Mouse (Mus musculus) stomach, embryonic 14.5 days (tissue): ENCODE results near the gene Olfr376. TPM values are rescaled to one million over a fixed set of nuclear protein-coding genes. Genes with fewer than 3 reads are reported as not detected.

ENCODE experiments used
- ATAC-seq: fragments of 200-750 bp; cut with Nextera tagmentation; 2 replicates; pipeline ENCODE4 v1.8.0; 2017; ENCODE audit warnings: low read depth, moderate TSS enrichment; ENCODE audit not compliant: insufficient number of reproducible peaks, insufficient read depth, low FRiP score
- H3K27ac ChIP-seq: fragments of 300-500 bp; sonication (generic); 2 replicates; pipeline ENCODE4 v1.5.1; 2014; ENCODE audit warnings: mild to moderate bottlenecking, low read length, moderate library complexity, mixed read lengths
- H3K27me3 ChIP-seq: fragments of 300-500 bp; sonication (generic); 2 replicates; pipeline ENCODE4 v1.6.1; 2014; ENCODE audit warnings: low read length, control low read depth, mixed read lengths; ENCODE audit not compliant: control insufficient read depth, insufficient read depth
- H3K36me3 ChIP-seq: fragments of 300-500 bp; sonication (generic); 2 replicates; pipeline ENCODE4 v1.6.1; 2014; ENCODE audit warnings: mild to moderate bottlenecking, control low read depth, low read length, moderate library complexity, mixed read lengths; ENCODE audit not compliant: control insufficient read depth, insufficient read depth
- H3K4me1 ChIP-seq: fragments of 300-500 bp; sonication (generic); 2 replicates; pipeline ENCODE4 v1.6.1; 2014; ENCODE audit warnings: low read length, control low read depth, mixed read lengths; ENCODE audit not compliant: control insufficient read depth, insufficient read depth
- H3K4me2 ChIP-seq: fragments of 300-500 bp; sonication (generic); replicated peaks from 2 replicates; pipeline ENCODE4 v1.6.1; 2014; ENCODE audit warnings: low read depth, low read length, control low read depth
- H3K4me3 ChIP-seq: fragments of 300-500 bp; sonication (generic); 2 replicates; pipeline ENCODE4 v1.5.1; 2014; ENCODE audit warnings: low read depth, low read length, control low read depth
- H3K9ac ChIP-seq: fragments of 300-500 bp; sonication (generic); replicated peaks from 2 replicates; pipeline ENCODE4 v1.6.1; 2014; ENCODE audit warnings: low read depth, mild to moderate bottlenecking, control low read depth, low read length, moderate library complexity, mixed read lengths
- H3K9me3 ChIP-seq: fragments of 300-500 bp; sonication (generic); 2 replicates; pipeline ENCODE4 v1.6.1; 2016; ENCODE audit warnings: low read depth, low read length, control low read depth; ENCODE audit not compliant: control insufficient read depth
- WGBS: fragments of 180-500 bp; shearing (Covaris S2); extraction: QIAGEN DNeasy Blood & Tissue Kit; methylation state at CpG from one replicate; pipeline ENCODE4 v1.1.7; 2014; 5-methylcytosine and 5-hydroxymethylcytosine counted together
- polyA plus RNA-seq: library from polyadenylated mRNA; unstranded; fragments of >200 nt; fragmentation: Nextera tagmentation; extraction: Ambion mirVana; gene quantifications from 2 replicates; pipeline ENCODE4 v1.2.1, GENCODE M21; 2014

Gene Olfr376
- polyA plus RNA-seq, result not detected in 2 replicates

GRCm38 (mm10) chr11:73370946-73371345 is at the start of gene Olfr376:
Gene Olfr376, plus strand, starts transcription at chr11:73371246.
- ATAC-seq, result no peak

DNA sequence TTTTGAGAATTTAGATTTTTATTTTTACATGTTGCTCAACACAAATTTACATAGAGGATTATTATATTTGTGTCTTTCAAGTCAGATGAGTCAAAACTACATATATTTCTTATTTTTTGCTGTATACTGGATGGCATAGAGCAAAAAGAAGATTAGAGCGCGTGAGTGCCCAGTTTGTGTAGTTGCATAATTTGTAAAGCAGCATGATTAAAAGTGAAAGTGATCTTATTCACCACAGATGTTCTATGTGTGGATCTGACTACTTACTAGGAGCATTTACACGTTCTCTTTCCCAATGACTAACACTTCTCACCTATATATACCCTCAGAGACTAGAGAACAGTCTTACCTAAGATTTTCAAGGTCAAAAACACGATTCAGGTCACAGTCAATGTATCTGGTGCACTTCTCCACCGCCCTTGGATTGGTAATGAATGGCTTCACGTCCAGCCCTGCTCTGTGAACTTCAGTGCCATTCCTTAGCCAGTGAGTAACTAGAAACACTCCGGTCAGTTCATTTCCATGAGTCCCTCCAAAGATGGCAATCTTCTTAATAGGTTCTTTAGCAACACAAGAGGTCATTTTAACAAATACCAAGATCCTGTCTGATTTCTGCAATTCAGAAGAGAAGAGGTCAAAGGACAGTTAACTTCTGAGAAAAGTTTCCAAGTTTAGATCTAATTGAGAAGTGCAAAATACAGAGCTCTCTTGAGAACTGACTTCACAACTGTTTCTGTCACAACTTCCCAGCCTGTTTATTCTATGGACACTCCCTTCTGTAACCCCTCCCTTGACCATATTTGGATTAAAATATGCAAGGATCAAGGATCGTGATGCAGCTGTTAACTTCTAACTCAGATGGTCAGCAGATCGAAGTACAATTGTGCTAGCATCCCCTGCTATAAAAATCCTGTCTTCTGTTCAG is 46.9 kb upstream of the Olfr376 start:
- Histone ChIP-seq H3K4me3 (no peak overlapping the region), H3K27me3 (no peaks in the 10 kb centered on the region), H3K36me3 (no peaks in the 10 kb centered on the region), H3K4me1 (0 out of 2 replicates have a peak, but pooled peaks cover 2% of the 10 kb centered on the region), H3K27ac (no peak overlapping the region), H3K4me2 (0 out of 2 replicates have a peak overlapping the region, but pooled peaks have one; percentile 8), H3K9ac (no peak overlapping the region), H3K9me3 (no peaks in the 10 kb centered on the region)
- no peak for ATAC-seq
- 61% methylated on average over 9 of the region's 9 CpGs for WGBS

More at GRCm38 (mm10) chr11:73370946-73371345, at the start of gene Olfr376:
- Histone ChIP-seq H3K4me2 (no peak within 1 kb of the TSS), H3K9me3 (no peaks in the 10 kb centered on the region), H3K36me3 (no peaks in the 10 kb centered on the region), H3K27me3 (no peaks in the 10 kb centered on the region), H3K27ac (no peak within 1 kb of the TSS), H3K4me3 (no peak within 1 kb of the TSS), H3K4me1 (no peaks in the 10 kb centered on the region), H3K9ac (no peak within 1 kb of the TSS)
- 76% methylated on average over 2 of the region's 2 CpGs for WGBS

GRCm38 (mm10) chr11:73326485-73326886 is 44.6 kb upstream of the Olfr376 start:
- Histone ChIP-seq H3K4me1 (0 out of 2 replicates have a peak, but pooled peaks cover 2% of the 10 kb centered on the region), H3K4me2 (peak overlapping the region; percentile 17; the same call in 1 of the 2 replicates), H3K27ac (peak overlapping the region; percentile 39; the same call in 1 of the 2 replicates), H3K4me3 (no peak overlapping the region), H3K36me3 (no peaks in the 10 kb centered on the region), H3K9me3 (no peaks in the 10 kb centered on the region), H3K27me3 (no peaks in the 10 kb centered on the region), H3K9ac (no peak overlapping the region)
- 27% methylated on average over 12 of the region's 12 CpGs for WGBS
- ATAC-seq, result no peak

- 0 out of 2 replicates have a peak, but pooled peaks cover 2% of the 10 kb centered on the region for H3K4me1 ChIP-seq
- H3K9me3 ChIP-seq, result no peaks in the 10 kb centered on the region
- no peak overlapping the region for H3K4me2 ChIP-seq
- H3K27me3 ChIP-seq, result no peaks in the 10 kb centered on the region
- peak; percentile 56; the same call in 1 of the 2 replicates for ATAC-seq
- no peaks in the 10 kb centered on the region for H3K36me3 ChIP-seq
- WGBS, result 36% methylated on average over 4 of the region's 4 CpGs
- no peak overlapping the region for H3K4me3 ChIP-seq
- 0 out of 2 replicates have a peak overlapping the region, but pooled peaks have one; percentile 6 for H3K27ac ChIP-seq
- no peak overlapping the region for H3K9ac ChIP-seq
Observed at GRCm38 (mm10) chr11:73327361-73327760, 43.7 kb upstream of the Olfr376 start.

DNA sequence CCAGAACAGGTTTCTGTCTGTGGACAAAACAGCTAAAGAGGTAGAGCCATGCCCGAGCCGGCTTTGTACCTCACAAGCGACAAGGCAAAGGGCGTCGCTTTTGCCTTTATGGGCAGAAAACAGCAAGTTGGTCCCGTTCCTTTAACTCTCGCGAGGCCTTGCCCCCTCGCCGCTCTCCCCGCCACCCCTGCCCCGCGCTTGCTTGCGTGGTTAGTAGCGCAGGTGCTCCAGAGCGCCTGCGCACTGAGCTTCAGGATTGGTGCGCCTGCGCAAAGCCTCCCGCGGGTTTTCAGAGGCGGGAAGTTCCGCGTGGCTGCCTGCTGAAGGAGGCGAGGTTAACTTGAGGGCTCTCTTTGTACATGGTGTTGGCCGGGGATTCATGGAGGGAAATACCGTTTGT is 41.6 kb upstream of the Olfr376 start, which contains the start of the genes Aspa, Gm49340 and Spata22:
TSS of gene Aspa (minus strand) at position 155 of the 400 bp plus-strand sequence.
TSS of gene Gm49340 (plus strand) at position 300 of the 400 bp plus-strand sequence.
TSS of gene Spata22 (plus strand) at position 300 of the 400 bp plus-strand sequence.
- 79% methylated on average over 27 of the region's 27 CpGs for WGBS
- no peaks in the 10 kb centered on the region for H3K36me3 ChIP-seq

DNA sequence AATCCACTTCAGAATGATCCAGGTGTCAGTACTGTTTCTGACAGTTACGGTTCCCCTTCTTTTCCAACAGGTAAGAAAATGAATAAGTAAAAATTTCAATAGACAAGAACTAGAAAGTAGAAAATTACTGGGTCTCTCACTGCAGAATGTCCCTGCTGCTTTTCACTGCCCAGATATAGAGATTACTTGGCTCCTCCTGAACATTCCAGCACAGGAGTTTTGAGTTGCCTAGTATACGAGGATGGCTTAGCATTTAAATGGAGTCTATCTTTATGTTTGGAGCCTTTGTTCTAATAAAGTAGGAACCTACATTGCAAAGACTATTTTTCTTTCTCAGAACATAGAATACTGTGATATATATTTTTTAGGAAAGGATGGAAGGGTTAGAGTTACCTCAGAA is 37.7 kb upstream of the Olfr376 start:
- 74% methylated on average over 2 of the region's 2 CpGs for WGBS

More for the DNA sequence above, 41.6 kb upstream of the Olfr376 start, which contains the start of the genes Aspa, Gm49340 and Spata22:
- Histone ChIP-seq H3K27me3 (no peaks in the 10 kb centered on the region), H3K4me2 (no peak within 1 kb of the TSS), H3K9me3 (no peaks in the 10 kb centered on the region), H3K4me1 (0 out of 2 replicates have a peak, but pooled peaks cover 2% of the 10 kb centered on the region), H3K4me3 (no peak within 1 kb of the TSS), H3K9ac (no peak within 1 kb of the TSS), H3K27ac (no peak within 1 kb of the TSS)
- ATAC-seq, result no peak

DNA sequence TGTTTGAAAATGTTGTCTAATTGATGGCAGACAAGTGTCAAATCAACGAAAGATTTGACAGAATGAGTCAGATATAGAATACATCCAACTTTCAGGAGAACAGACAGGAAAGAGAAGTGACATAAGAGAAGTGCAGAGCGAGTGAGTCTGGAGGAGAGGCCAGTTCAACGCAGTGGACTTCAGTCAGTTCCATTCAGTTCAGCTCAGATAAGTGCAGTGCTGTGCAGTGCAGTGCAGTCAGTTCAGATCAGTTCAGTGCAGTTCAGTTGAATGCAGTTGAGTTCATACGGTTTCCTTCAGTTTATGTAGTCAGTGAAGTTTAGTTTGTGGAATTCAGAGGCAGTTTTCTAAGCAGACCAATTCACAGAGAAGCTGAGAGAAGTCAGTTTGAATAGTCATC is 34.1 kb upstream of the Olfr376 start:
- 62% methylated on average over 4 of the region's 4 CpGs for WGBS
- Histone ChIP-seq H3K36me3 (no peaks in the 10 kb centered on the region), H3K4me3 (no peak overlapping the region), H3K27me3 (no peaks in the 10 kb centered on the region), H3K27ac (no peak overlapping the region), H3K9ac (no peak overlapping the region), H3K9me3 (no peaks in the 10 kb centered on the region), H3K4me1 (no peaks in the 10 kb centered on the region), H3K4me2 (no peak overlapping the region)
- no peak for ATAC-seq

More for the DNA sequence above, 37.7 kb upstream of the Olfr376 start:
- Histone ChIP-seq H3K4me1 (no peaks in the 10 kb centered on the region), H3K27me3 (no peaks in the 10 kb centered on the region), H3K9ac (no peak overlapping the region), H3K27ac (no peak overlapping the region), H3K9me3 (no peaks in the 10 kb centered on the region), H3K4me2 (no peak overlapping the region), H3K36me3 (no peaks in the 10 kb centered on the region), H3K4me3 (no peak overlapping the region)
- no peak for ATAC-seq

DNA sequence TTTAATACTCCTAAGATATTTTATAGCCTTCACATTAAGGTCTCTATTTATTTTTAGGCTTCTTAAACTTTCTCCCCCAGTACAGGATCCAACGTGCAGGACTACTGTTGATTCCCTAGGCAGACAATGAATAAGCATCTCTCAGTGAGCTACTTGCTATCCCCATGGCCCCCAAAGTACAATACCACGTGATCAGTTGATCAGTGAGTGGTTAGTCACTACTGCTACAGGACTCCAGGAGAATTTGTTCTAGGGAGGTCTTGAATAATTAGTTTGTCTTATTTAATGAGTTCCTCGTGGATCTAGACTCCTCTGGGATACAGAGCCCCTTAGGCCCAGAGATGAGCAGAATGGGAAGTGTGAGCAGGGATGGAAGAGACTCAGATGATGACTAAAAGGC is 20.6 kb upstream of the Olfr376 start, which contains the start of gene Olfr20:
TSS of gene Olfr20 (plus strand) at position 301 of the 400 bp plus-strand sequence.
- Histone ChIP-seq H3K27me3 (no peaks in the 10 kb centered on the region), H3K9me3 (no peaks in the 10 kb centered on the region), H3K36me3 (no peaks in the 10 kb centered on the region), H3K9ac (no peak within 1 kb of the TSS), H3K27ac (no peak within 1 kb of the TSS), H3K4me3 (no peak within 1 kb of the TSS), H3K4me1 (no peaks in the 10 kb centered on the region), H3K4me2 (no peak within 1 kb of the TSS)
- ATAC-seq, result no peak
- WGBS, result 44% methylated on average over 3 of the region's 3 CpGs
